Mouse (Mus musculus): ENCODE measurements at regions not wholly inside any gene's neighbourhood (a gene's known extent, or its start where the extent isn't known, plus 50 kb on each side); places are given as distances from the start of the nearest gene placed in this dataset.

- TF ChIP-seq USF1 (IDR thresholded peaks at IDR 0.05; ENCODE audit: low read depth) (no peak), TCF12 (IDR thresholded peaks at IDR 0.05; ENCODE audit: insufficient read depth, poor library complexity, severe bottlenecking) (no peak), CEBPB (IDR thresholded peaks at IDR 0.05; ENCODE audit: insufficient read depth, poor library complexity, severe bottlenecking) (no peak), E2F4 (IDR thresholded peaks at IDR 0.05; ENCODE audit: insufficient read depth) (no peak), POLR2A (IDR thresholded peaks at IDR 0.05; ENCODE audit: insufficient read length, low read depth) (no peak), SRF (IDR thresholded peaks at IDR 0.05; ENCODE audit: control insufficient read depth, insufficient read length, low read depth) (no peak), POLR2AphosphoS2 (IDR thresholded peaks at IDR 0.05; ENCODE audit: insufficient read length, low read depth) (no peak)
Observed at GRCm38 (mm10) chr17:51356447-51356846, 177.3 kb upstream of the Tbc1d5 start.
